Mouse (Mus musculus) forebrain, embryonic 10.5 days (tissue): Measurements from ENCODE around the gene Gm6337. TPM values are rescaled to one million over a fixed set of nuclear protein-coding genes. Genes with fewer than 3 reads are reported as not detected.
"Not testable (repeated sequence)": the region's sequence is repeated elsewhere in the genome, so short reads cannot be mapped to it uniquely, and the experiment has no call there.

Experiments used
- DNase-seq: peaks from one replicate; pipeline ENCODE4 v3.0.0-alpha.2; 2017; ENCODE audit warnings: low spot score; ENCODE audit errors: extremely low spot score
- H3K27ac ChIP-seq: fragments of 300-500 bp; sonication (generic); 2 replicates; pipeline ENCODE4 v1.5.1; 2016; ENCODE audit warnings: mild to moderate bottlenecking
- H3K27me3 ChIP-seq: fragments of 300-500 bp; sonication (generic); 2 replicates; pipeline ENCODE4 v1.6.1; 2016; ENCODE audit warnings: mild to moderate bottlenecking; ENCODE audit not compliant: poor library complexity, severe bottlenecking
- H3K36me3 ChIP-seq: fragments of 300-500 bp; sonication (generic); replicated peaks from 2 replicates; pipeline ENCODE4 v1.6.1; 2016; ENCODE audit warnings: mild to moderate bottlenecking, moderate library complexity
- H3K4me1 ChIP-seq: fragments of 300-500 bp; sonication (generic); 2 replicates; pipeline ENCODE4 v1.6.1; 2016
- H3K4me3 ChIP-seq: fragments of 300-500 bp; sonication (generic); 2 replicates; pipeline ENCODE4 v1.5.1; 2016; ENCODE audit warnings: mild to moderate bottlenecking, moderate library complexity
- H3K9me3 ChIP-seq: fragments of 300-500 bp; sonication (generic); 2 replicates; pipeline ENCODE4 v1.6.1; 2016; ENCODE audit warnings: mild to moderate bottlenecking, moderate library complexity
- WGBS: fragments of 180-500 bp; shearing (Covaris S2); methylation state at CpG from one replicate; pipeline ENCODE4 v1.1.7; 2016; 5-methylcytosine and 5-hydroxymethylcytosine counted together
- polyA plus RNA-seq: library from polyadenylated mRNA; unstranded; fragments of >200 nt; fragmentation: Nextera tagmentation; extraction: Ambion mirVana; gene quantifications from 2 replicates; pipeline ENCODE4 v1.2.1, GENCODE M21; 2016

The Gm6337 gene
- polyA plus RNA-seq = not detected in 2 replicates

- not testable (repeated sequence) for H3K27ac ChIP-seq, H3K9me3 ChIP-seq, H3K36me3 ChIP-seq, H3K4me1 ChIP-seq, H3K27me3 ChIP-seq, H3K4me3 ChIP-seq, DNase-seq
- WGBS = 87% methylated on average over 4 of the region's 4 CpGs
Observed at GRCm38 (mm10) chr14:6058167-6058566, at the start of gene Gm6337. TSS of gene Gm6337 (minus strand) at chr14:6058267.

DNA sequence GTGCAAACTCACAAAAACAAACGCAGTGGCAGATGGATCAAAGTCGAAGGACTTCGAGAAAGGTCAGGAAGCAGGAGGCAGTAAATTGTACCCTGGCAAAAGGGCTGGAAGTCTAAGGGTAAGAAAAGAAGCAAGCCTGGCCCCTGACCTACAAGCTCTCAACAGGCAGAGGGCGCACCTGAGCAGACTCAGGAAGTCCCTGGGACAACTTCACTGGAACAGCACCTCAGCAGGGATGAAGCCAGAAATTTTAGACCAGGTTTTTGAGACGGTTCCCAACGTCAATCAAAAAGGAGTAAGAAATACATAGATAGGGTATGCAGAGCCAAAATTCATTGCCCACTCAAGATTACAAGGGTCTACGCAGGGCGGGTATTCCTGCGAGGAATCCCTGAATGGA, 49.4 kb upstream of the Gm6337 start:
- H3K4me1 ChIP-seq, H3K27me3 ChIP-seq, DNase-seq: not testable (repeated sequence)

GRCm38 (mm10) chr14:6093842-6094241, 35.8 kb upstream of the Gm6337 start, which contains the start of gene Gm8206:
TSS of gene Gm8206 (minus strand) at chr14:6093942.
- not testable (repeated sequence) for H3K27ac ChIP-seq, H3K27me3 ChIP-seq, H3K4me3 ChIP-seq, H3K9me3 ChIP-seq, DNase-seq, H3K36me3 ChIP-seq, H3K4me1 ChIP-seq
- 91% methylated on average over 2 of the region's 3 CpGs for WGBS

More for the DNA sequence above, 49.4 kb upstream of the Gm6337 start:
- not testable (repeated sequence) for H3K36me3 ChIP-seq, H3K9me3 ChIP-seq, H3K27ac ChIP-seq
- peak overlapping the region; percentile 49 for H3K4me3 ChIP-seq
- WGBS = 9% methylated on average over 9 of the region's 9 CpGs

Other genes with a start within 250 kb of the Gm6337 start
- not detected in 2 replicates for gene Gm3424, start 227.9 kb downstream of the Gm6337 start, polyA plus RNA-seq
- gene Gm8237, start 177.9 kb downstream of the Gm6337 start, polyA plus RNA-seq = 0.09 and 0.12 TPM in 2 replicates
- 0.26 and 0.59 TPM in 2 replicates for gene Gm3248, start 96.5 kb downstream of the Gm6337 start, polyA plus RNA-seq
- gene Gm3453, start 79.1 kb downstream of the Gm6337 start, polyA plus RNA-seq = not detected in 2 replicates
- 1.2 and 1.5 TPM in 2 replicates for gene Gm8206, start 35.7 kb upstream of the Gm6337 start, polyA plus RNA-seq
- gene Gm3468, start 50.4 kb upstream of the Gm6337 start, polyA plus RNA-seq = 2.5 and 2.9 TPM in 2 replicates
- gene Gm3476, start 67.5 kb upstream of the Gm6337 start, polyA plus RNA-seq = not detected in 2 replicates
- not detected in 2 replicates for gene Gm21560, start 161.0 kb upstream of the Gm6337 start, polyA plus RNA-seq
- 1.9 and 2.7 TPM in 2 replicates for gene Gm3411, start 229.0 kb upstream of the Gm6337 start, polyA plus RNA-seq
- gene Gm21103, start 246.6 kb upstream of the Gm6337 start, polyA plus RNA-seq = not detected in 2 replicates